Mouse (Mus musculus) forebrain, embryonic 11.5 days (tissue): ENCODE data around the gene Sept10. TPM values are rescaled to one million over a fixed set of nuclear protein-coding genes. Genes with fewer than 3 reads are reported as not detected.
A peak's percentile ranks its signal among the peaks of the same experiment; 100 is the strongest.

Source experiments
- ATAC-seq: fragments of 200-750 bp; cut with Nextera tagmentation; replicated peaks from 2 replicates; pipeline ENCODE4 v1.8.0; 2017; ENCODE audit warnings: moderate TSS enrichment; ENCODE audit not compliant: low FRiP score
- DNase-seq: peaks from one replicate; pipeline ENCODE4 v3.0.0-alpha.2; 2017; ENCODE audit warnings: low spot score
- H3K27ac ChIP-seq: fragments of 300-500 bp; sonication (generic); 2 replicates; pipeline ENCODE4 v1.5.1; 2014; ENCODE audit warnings: low read depth, low read length
- H3K27me3 ChIP-seq: fragments of 300-500 bp; sonication (generic); 2 replicates; pipeline ENCODE4 v1.6.1; 2014; ENCODE audit warnings: mild to moderate bottlenecking, low read length, mixed read lengths; ENCODE audit not compliant: control insufficient read depth, insufficient read depth
- H3K36me3 ChIP-seq: fragments of 300-500 bp; sonication (generic); 2 replicates; pipeline ENCODE4 v1.6.1; 2014; ENCODE audit warnings: mild to moderate bottlenecking, low read length, moderate library complexity, mixed read lengths; ENCODE audit not compliant: control insufficient read depth, insufficient read depth
- H3K4me1 ChIP-seq: fragments of 300-500 bp; sonication (generic); replicated peaks from 2 replicates; pipeline ENCODE4 v1.6.1; 2014; ENCODE audit warnings: low read length, mixed read lengths; ENCODE audit not compliant: control insufficient read depth, insufficient read depth
- H3K4me2 ChIP-seq: fragments of 300-500 bp; sonication (generic); 2 replicates; pipeline ENCODE4 v1.6.1; 2014; ENCODE audit warnings: low read depth, mild to moderate bottlenecking, low read length, moderate library complexity, mixed read lengths; ENCODE audit not compliant: severe bottlenecking
- H3K4me3 ChIP-seq: fragments of 300-500 bp; sonication (generic); 2 replicates; pipeline ENCODE4 v1.5.1; 2014; ENCODE audit warnings: low read depth, low read length
- H3K9ac ChIP-seq: fragments of 300-500 bp; sonication (generic); 2 replicates; pipeline ENCODE4 v1.6.1; 2014; ENCODE audit warnings: low read length
- H3K9me3 ChIP-seq: fragments of 300-500 bp; sonication (generic); 2 replicates; pipeline ENCODE4 v1.6.1; 2016; ENCODE audit warnings: low read length, mixed read lengths; ENCODE audit not compliant: control insufficient read depth
- WGBS: fragments of 180-500 bp; shearing (Covaris S2); extraction: QIAGEN DNeasy Blood & Tissue Kit; methylation state at CpG from one replicate; pipeline ENCODE4 v1.1.7; 2014; 5-methylcytosine and 5-hydroxymethylcytosine counted together
- polyA plus RNA-seq: library from polyadenylated mRNA; unstranded; fragments of >200 nt; fragmentation: Nextera tagmentation; extraction: Ambion mirVana; gene quantifications from 2 replicates; pipeline ENCODE4 v1.2.1, GENCODE M21; 2014

Gene Sept10
- polyA plus RNA-seq, 1 experiment from 2014 or later = 37.3 TPM

DNA sequence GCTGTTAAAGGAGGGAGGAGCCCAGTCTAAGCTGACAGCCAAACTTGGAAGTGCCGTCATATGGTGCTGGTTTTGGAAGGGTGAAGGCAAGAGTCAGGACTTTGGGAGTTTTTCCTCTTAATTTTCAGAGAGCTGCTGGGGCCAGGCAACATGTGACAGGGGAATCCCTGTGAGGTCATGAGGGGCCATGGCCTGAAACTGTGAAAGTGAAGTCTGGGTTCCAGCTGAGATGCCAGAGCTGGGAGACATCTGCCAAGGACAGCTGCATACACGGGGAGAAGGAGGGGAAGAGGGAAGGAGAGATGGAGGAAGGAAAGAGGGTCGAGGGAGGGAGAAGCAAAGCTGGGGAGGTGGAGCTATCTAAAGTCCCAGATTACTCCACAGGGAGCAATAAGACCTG is 16.1 kb upstream of the Sept10 start:
- no peaks in the 10 kb centered on the region for H3K9me3 ChIP-seq
- H3K27ac ChIP-seq = no peak overlapping the region
- no peaks in the 10 kb centered on the region for H3K4me1 ChIP-seq
- no peak overlapping the region for H3K4me2 ChIP-seq
- no peak for DNase-seq
- no peak for ATAC-seq
- H3K27me3 ChIP-seq = no peaks in the 10 kb centered on the region
- H3K4me3 ChIP-seq = no peak overlapping the region
- H3K9ac ChIP-seq = no peak overlapping the region
- WGBS = 40% methylated on average over 3 of the region's 3 CpGs
- H3K36me3 ChIP-seq = no peaks in the 10 kb centered on the region

DNA sequence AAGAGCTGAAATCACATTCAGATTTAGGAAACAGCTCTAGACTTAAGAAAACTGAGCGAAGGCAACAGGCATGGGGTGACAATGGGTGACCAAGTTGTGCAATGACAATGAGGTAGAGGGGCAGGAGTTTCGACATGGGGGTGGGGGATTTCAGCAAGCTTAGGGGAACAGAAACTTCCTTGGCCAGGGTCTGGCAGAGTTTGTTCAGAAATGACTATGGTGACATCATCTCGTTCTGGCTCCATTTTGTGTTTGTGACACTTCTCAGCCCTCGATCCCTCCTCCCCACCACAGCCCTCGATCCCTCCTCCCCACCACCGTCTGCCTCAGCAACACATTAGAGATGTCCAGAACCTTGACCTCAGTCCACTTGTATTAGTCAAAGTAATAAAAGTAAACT is 14.8 kb upstream of the Sept10 start:
- Histone ChIP-seq H3K9me3 (no peaks in the 10 kb centered on the region), H3K9ac (no peak overlapping the region), H3K27me3 (no peaks in the 10 kb centered on the region), H3K4me2 (no peak overlapping the region), H3K4me1 (no peaks in the 10 kb centered on the region), H3K4me3 (no peak overlapping the region), H3K27ac (no peak overlapping the region), H3K36me3 (no peaks in the 10 kb centered on the region)
- ATAC-seq = no peak
- 79% methylated on average over 6 of the region's 6 CpGs for WGBS
- no peak for DNase-seq

DNA sequence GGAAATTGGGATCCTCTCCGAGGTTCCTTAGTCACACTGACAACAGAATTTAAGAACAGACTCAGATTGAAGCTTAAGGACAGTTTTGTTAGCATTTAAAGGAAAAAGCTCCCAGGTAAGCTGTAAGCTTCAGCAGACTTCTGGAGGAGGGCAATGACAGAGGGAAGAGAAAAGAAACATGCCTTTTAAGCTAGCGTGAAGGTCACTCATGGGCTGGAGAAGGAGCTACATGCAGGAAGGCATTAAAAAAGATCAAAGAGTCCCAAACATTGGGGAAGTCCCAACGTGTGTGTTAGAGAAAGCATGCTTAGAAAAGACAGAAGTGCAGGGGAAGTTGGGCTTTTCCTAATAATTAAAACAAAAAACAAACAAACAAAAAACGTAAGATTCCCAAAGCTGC is 14.2 kb upstream of the Sept10 start:
- Histone ChIP-seq H3K9ac (no peak overlapping the region), H3K4me3 (no peak overlapping the region), H3K27me3 (no peaks in the 10 kb centered on the region), H3K4me2 (no peak overlapping the region), H3K9me3 (no peaks in the 10 kb centered on the region), H3K36me3 (no peaks in the 10 kb centered on the region), H3K27ac (no peak overlapping the region), H3K4me1 (no peaks in the 10 kb centered on the region)
- DNase-seq (no peak), ATAC-seq (no peak)
- 67% methylated on average over 4 of the region's 4 CpGs for WGBS

DNA sequence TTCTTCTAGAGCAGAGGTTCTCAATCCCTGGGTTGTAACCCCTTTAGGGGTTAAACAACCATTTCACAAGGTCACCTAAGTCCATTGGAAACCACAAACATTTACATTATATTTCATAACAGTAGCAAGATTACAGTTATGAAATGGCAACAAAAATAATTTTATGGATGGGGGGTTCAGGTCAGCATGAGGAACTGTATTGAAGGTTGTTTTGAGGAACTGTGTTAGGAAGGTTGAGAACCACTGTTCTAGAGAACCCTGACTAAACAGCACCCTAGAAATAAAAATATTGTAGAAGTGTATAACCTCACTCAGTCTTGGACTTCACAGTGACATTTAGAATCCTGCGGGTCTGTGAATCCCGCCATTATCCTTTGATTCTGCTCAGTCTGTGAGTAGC is 13.6 kb upstream of the Sept10 start:
- Histone ChIP-seq H3K36me3 (no peaks in the 10 kb centered on the region), H3K4me1 (no peaks in the 10 kb centered on the region), H3K4me2 (no peak overlapping the region), H3K9me3 (no peaks in the 10 kb centered on the region), H3K27ac (no peak overlapping the region), H3K9ac (no peak overlapping the region), H3K4me3 (no peak overlapping the region), H3K27me3 (no peaks in the 10 kb centered on the region)
- 93% methylated on average over 2 of the region's 2 CpGs for WGBS
- DNase-seq (no peak), ATAC-seq (no peak)

DNA sequence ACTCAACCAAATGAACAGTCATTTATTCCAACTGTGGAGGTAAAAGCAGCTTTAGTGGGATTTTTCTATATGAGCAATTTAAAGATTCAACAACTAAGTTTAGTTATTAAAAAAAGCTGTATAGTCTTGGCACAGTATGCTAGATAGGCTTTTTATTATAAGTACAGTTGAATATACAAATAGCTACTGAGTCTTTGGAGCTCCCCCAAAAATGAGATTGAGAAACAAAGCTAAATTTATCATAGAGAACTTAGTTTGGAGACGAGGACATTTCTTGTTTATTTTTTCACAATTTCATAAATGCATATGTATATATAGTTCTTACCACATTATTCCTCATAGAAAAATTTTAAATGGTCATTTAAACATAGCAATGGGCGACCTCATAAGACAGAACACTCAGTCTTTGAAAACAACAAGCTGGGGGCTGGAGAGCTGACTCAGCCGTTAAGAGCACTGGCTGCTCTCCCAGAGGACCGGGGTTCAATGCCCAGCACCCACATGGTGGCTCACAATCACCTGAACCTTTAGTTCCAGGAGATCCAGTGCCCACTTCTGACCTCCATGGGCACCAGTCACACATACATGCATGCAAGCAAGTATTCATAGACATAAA is 7.7 kb upstream of the Sept10 start:
- Histone ChIP-seq H3K4me1 (no peaks in the 10 kb centered on the region), H3K4me3 (no peak overlapping the region), H3K36me3 (no peaks in the 10 kb centered on the region), H3K4me2 (no peak overlapping the region), H3K27me3 (no peaks in the 10 kb centered on the region), H3K27ac (no peak overlapping the region), H3K9ac (no peak overlapping the region), H3K9me3 (no peaks in the 10 kb centered on the region)
- no peak for DNase-seq
- 82% methylated on average over 4 of the region's 4 CpGs for WGBS
- ATAC-seq = no peak

DNA sequence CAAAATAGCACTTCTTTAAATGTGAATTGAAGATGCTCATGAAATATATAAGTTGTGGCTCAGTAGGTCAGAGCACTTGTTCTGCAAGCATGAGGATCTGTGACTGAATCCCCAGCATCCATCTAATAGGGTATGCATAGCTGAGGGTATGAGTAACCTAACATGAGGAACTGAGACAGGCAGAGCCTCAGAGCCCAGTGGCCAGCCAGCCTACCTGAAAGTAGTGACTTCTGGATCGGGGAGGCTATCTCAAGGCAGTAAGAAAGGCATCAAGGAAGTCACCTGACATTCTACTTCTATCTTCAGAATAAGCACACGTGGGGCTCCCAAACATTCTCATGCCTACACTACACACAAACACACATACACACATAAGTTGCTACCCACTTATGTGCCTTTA is 3.5 kb upstream of the Sept10 start:
- DNase-seq = no peak
- Histone ChIP-seq H3K9ac (no peak overlapping the region), H3K4me2 (no peak overlapping the region), H3K36me3 (no peaks in the 10 kb centered on the region), H3K4me1 (peaks cover 5% of the 10 kb centered on the region), H3K27me3 (no peaks in the 10 kb centered on the region), H3K27ac (no peak overlapping the region), H3K9me3 (no peaks in the 10 kb centered on the region), H3K4me3 (no peak overlapping the region)
- ATAC-seq = no peak
- 93% methylated on average over 2 of the region's 2 CpGs for WGBS

DNA sequence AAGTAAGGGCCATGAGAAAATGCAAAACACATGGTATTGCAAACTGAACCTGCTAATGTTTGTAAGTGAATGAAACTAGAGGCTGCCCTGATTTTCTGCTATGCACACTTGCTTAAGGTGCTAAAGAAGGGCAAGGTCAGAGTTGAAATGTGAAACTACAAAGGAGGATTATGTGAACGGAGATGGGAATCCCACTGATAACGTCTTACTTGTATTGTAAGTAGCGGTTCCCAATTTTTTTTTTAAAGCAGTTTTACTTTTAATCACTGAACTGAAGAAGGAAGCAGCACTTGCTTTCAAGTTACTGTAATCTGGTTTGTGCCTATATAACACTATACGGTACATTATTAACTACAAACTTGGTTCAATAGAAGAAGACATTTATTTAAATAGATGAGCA is 2.2 kb upstream of the Sept10 start:
- 71% methylated on average over 4 of the region's 4 CpGs for WGBS
- ATAC-seq = no peak
- peaks cover 5% of the 10 kb centered on the region for H3K4me1 ChIP-seq
- peak overlapping the region; percentile 99; the same call in 1 of the 2 replicates for H3K4me2 ChIP-seq
- no peak overlapping the region for H3K4me3 ChIP-seq
- H3K9me3 ChIP-seq = no peaks in the 10 kb centered on the region
- H3K27me3 ChIP-seq = no peaks in the 10 kb centered on the region
- H3K27ac ChIP-seq = no peak overlapping the region
- no peaks in the 10 kb centered on the region for H3K36me3 ChIP-seq
- no peak for DNase-seq
- no peak overlapping the region for H3K9ac ChIP-seq

DNA sequence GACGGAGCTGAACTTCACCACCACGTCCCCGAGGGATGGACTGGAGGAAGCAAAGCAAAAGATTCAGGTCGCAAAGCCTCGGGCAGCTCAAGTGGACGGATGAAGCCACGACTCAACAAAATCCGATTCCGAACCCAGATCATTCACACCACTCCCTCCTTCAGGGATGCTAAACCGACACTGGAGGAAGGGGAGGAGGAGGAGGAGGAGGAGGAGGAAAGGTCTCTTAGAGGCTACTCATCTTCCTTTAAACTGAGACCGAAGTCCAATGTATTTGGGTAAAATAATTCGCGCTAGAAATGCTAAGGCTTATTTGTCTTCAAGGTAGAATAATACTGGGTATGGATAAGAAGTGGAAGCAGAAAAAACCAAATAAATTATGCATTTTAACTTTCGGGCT is 1.7 kb upstream of the Sept10 start:
- H3K27ac ChIP-seq = no peak overlapping the region
- no peaks in the 10 kb centered on the region for H3K27me3 ChIP-seq
- peak overlapping the region; percentile 99 for H3K4me2 ChIP-seq
- ATAC-seq (no peak), DNase-seq (no peak)
- peak overlapping the region; percentile 90 for H3K9ac ChIP-seq
- 43% methylated on average over 14 of the region's 14 CpGs for WGBS
- peak overlapping the region; percentile 80 for H3K4me3 ChIP-seq
- no peaks in the 10 kb centered on the region for H3K36me3 ChIP-seq
- peaks cover 5% of the 10 kb centered on the region for H3K4me1 ChIP-seq
- no peaks in the 10 kb centered on the region for H3K9me3 ChIP-seq
